Mouse (Mus musculus): ENCODE measurements around the gene Gtf3c4. TPM values are rescaled to one million over a fixed set of nuclear protein-coding genes. Genes with fewer than 3 reads are reported as not detected.

Gtf3c4 gene
- polyA plus RNA-seq, 1 experiment from 2014 or later: 31.3 TPM

DNA sequence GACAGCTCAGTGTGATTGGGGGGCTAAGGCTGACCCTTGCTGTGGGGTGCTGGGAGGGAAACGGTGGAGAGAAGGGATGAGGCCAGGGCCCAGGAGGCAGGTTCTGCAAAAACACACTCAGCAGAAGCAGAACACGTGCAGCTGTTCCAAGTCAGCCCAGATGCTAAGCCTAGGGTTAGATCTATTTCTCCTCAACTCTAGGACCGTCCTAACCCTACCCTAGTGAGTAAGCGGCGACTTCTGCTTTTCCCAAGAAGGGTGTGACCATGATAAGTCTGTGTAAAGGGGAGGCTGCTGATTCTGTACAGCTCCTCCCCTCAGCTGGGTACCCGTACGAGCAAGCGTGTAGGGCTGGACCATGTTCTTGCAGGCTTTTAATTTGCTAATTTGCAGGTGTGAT is 43.9 kb downstream of the Gtf3c4 start:
- H3K9ac ChIP-seq (ENCODE audit: low read length): no peak overlapping the region
- H3K27ac ChIP-seq (replicated peaks; ENCODE audit: low read depth, low read length): no peak overlapping the region
- WGBS: 74% methylated on average over 8 of the region's 8 CpGs
- peaks cover 5% of the 10 kb centered on the region; the same call in 1 of the 2 replicates for H3K27me3 ChIP-seq (ENCODE audit: control insufficient read depth, insufficient read depth, low read length)
- H3K9me3 ChIP-seq (ENCODE audit: control insufficient read depth, low read length): no peaks in the 10 kb centered on the region
- H3K4me2 ChIP-seq (ENCODE audit: low read depth, severe bottlenecking): no peak overlapping the region
- no peak overlapping the region for H3K4me3 ChIP-seq (ENCODE audit: low read depth, low read length)
- DNase-seq (ENCODE audit: low spot score) (no peak), ATAC-seq (ENCODE audit: insufficient number of reproducible peaks, low FRiP score, low TSS enrichment, low read depth) (no peak)
- peaks cover 8% of the 10 kb centered on the region for H3K4me1 ChIP-seq (ENCODE audit: control insufficient read depth, insufficient read depth, low read length)
- no peaks in the 10 kb centered on the region for H3K36me3 ChIP-seq (ENCODE audit: control insufficient read depth, insufficient read depth, low read length)

DNA sequence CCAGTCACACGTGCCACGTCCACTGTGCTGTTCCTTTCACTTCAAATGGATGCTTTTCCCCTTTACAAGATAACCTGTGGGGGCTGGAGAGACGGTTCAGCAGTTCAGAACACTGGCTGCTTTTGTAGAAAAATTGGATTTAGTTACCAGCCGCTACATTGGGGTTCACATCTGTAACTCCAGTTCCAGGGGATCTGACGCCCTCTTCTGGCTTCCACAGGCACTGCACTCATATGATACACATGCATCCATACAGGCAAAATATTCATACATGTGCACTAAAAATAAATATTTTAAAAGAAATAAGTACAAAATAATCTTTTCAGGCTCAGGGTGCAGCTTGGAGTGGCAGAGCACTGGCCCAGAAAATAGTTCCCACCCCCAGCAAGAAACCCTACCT is 45.5 kb downstream of the Gtf3c4 start:
- H3K27me3 ChIP-seq (ENCODE audit: control insufficient read depth, insufficient read depth, low read length): 0 out of 2 replicates have a peak, but pooled peaks cover 2% of the 10 kb centered on the region
- no peak overlapping the region for H3K27ac ChIP-seq (replicated peaks; ENCODE audit: low read depth, low read length)
- peaks cover 8% of the 10 kb centered on the region for H3K4me1 ChIP-seq (ENCODE audit: control insufficient read depth, insufficient read depth, low read length)
- WGBS: 74% methylated on average over 5 of the region's 5 CpGs
- H3K9me3 ChIP-seq (ENCODE audit: control insufficient read depth, low read length): no peaks in the 10 kb centered on the region
- no peak overlapping the region for H3K4me3 ChIP-seq (ENCODE audit: low read depth, low read length)
- ATAC-seq (ENCODE audit: insufficient number of reproducible peaks, low FRiP score, low TSS enrichment, low read depth): no peak
- no peaks in the 10 kb centered on the region for H3K36me3 ChIP-seq (ENCODE audit: control insufficient read depth, insufficient read depth, low read length)
- no peak overlapping the region for H3K4me2 ChIP-seq (ENCODE audit: low read depth, severe bottlenecking)
- no peak for DNase-seq (ENCODE audit: low spot score)
- no peak overlapping the region for H3K9ac ChIP-seq (ENCODE audit: low read length)

DNA sequence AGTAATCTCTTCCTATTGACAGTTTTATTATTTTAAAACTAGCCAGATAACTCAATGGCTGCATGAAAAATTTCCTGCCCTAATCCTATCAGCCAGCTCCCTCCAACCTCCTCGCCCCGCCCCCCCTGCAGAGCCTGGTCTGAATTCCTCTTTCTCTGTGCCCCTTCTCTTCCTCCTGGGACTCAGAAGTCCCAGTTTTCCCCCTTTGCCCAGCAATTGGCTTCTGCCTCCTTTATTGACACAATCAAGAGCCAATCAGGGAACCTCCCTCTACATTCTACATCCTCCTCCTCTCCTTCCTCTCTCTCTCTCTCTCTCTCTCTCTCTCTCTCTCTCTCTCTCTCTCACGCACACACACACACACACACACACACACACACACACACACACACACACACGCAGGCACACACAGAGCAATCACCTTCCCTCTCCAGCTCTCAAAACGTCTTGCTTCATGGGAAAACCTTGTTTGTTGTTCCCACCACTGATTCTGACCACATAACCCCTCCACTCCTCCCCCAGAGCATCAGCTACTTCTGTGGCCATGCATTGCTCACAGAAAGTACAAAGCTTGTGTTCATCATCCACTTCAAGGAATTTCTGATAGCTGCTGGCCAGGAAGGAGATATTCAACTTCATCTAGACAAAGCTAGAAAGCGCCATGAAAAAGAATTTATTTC is 47.1 kb downstream of the Gtf3c4 start:
- Histone ChIP-seq H3K4me3 (ENCODE audit: low read depth, low read length) (no peak overlapping the region), H3K9me3 (ENCODE audit: control insufficient read depth, low read length) (no peaks in the 10 kb centered on the region), H3K9ac (ENCODE audit: low read length) (no peak overlapping the region), H3K27ac (replicated peaks; ENCODE audit: low read depth, low read length) (no peak overlapping the region), H3K4me2 (ENCODE audit: low read depth, severe bottlenecking) (no peak overlapping the region), H3K4me1 (ENCODE audit: control insufficient read depth, insufficient read depth, low read length) (peaks cover 5% of the 10 kb centered on the region), H3K36me3 (ENCODE audit: control insufficient read depth, insufficient read depth, low read length) (no peaks in the 10 kb centered on the region), H3K27me3 (ENCODE audit: control insufficient read depth, insufficient read depth, low read length) (0 out of 2 replicates have a peak, but pooled peaks cover 2% of the 10 kb centered on the region)
- 24% methylated on average over 5 of the region's 6 CpGs for WGBS
- ATAC-seq (ENCODE audit: insufficient number of reproducible peaks, low FRiP score, low TSS enrichment, low read depth): no peak
- DNase-seq (ENCODE audit: low spot score): peak; percentile 57

DNA sequence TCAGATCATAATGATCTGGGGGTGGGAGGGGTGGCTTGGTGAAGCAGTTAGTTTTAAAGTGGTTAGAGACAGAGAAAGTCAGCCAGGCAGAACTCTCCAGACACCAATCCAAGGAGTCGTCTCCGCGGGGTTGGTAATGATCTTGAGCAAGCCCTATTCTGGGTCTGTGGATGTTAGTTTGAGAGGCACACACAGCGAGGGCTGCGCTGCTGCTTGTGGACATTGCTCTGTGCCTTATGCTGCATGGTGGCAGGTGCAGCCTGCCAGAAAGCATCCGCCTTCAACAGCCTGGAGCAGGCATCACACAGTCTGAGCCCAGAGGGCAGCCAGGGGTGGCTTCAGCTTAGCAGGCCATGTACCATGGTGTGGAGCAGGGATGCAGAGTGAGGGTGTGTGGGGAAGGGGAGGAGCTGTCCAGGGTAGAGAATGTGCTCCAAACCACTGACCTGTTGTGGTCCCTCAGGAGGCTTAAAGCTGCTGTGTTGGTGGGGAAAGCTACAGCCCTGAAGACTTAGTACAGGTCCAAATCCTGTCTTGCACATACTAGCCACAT is 53.0 kb downstream of the Gtf3c4 start:
- Histone ChIP-seq H3K27me3 (ENCODE audit: control insufficient read depth, insufficient read depth, low read length) (no peaks in the 10 kb centered on the region), H3K4me3 (ENCODE audit: low read depth, low read length) (no peak overlapping the region), H3K4me1 (ENCODE audit: control insufficient read depth, insufficient read depth, low read length) (no peaks in the 10 kb centered on the region), H3K9ac (ENCODE audit: low read length) (no peak overlapping the region), H3K36me3 (ENCODE audit: control insufficient read depth, insufficient read depth, low read length) (no peaks in the 10 kb centered on the region), H3K4me2 (ENCODE audit: low read depth, severe bottlenecking) (no peak overlapping the region), H3K9me3 (ENCODE audit: control insufficient read depth, low read length) (no peaks in the 10 kb centered on the region), H3K27ac (replicated peaks; ENCODE audit: low read depth, low read length) (no peak overlapping the region)
- no peak for DNase-seq (ENCODE audit: low spot score)
- WGBS: 79% methylated on average over 6 of the region's 6 CpGs
- ATAC-seq (ENCODE audit: insufficient number of reproducible peaks, low FRiP score, low TSS enrichment, low read depth): no peak

DNA sequence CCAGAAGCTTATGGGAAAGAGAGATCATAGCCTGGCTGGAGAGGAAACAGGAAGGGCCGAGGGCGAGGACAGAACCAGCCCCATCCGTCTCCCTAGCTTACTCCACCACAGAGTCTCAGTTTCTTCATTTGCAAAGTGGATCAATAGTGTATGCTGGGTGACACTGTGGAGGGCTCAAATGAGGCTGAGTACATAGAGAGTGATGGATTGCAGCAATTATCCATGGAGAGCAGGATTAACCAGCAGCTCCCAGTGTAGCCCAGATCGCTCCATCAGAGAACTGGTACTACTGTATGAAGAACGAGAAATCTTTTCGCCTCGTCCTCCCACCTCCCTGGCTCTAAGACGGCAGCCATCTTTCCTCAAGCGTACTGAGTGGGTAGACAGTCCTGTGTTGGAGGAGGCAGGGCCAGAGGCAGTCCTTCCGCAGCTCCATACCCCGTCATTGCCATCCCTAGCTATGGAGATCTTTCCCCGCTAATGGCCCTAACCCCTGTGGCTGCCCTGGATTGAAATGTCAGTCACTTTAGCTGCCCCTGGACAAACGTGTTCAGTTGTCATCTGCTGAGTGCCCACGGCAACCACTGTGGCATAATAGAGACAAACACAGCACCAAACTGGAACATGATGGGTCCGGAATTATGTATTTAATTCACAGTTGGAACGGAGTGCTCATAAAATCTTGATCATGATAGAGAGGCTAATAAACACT is 53.6 kb downstream of the Gtf3c4 start:
- Histone ChIP-seq H3K4me2 (ENCODE audit: low read depth, severe bottlenecking) (no peak overlapping the region), H3K4me3 (ENCODE audit: low read depth, low read length) (no peak overlapping the region), H3K4me1 (ENCODE audit: control insufficient read depth, insufficient read depth, low read length) (no peaks in the 10 kb centered on the region), H3K27ac (replicated peaks; ENCODE audit: low read depth, low read length) (no peak overlapping the region), H3K9ac (ENCODE audit: low read length) (no peak overlapping the region), H3K9me3 (ENCODE audit: control insufficient read depth, low read length) (no peaks in the 10 kb centered on the region), H3K36me3 (ENCODE audit: control insufficient read depth, insufficient read depth, low read length) (no peaks in the 10 kb centered on the region), H3K27me3 (ENCODE audit: control insufficient read depth, insufficient read depth, low read length) (no peaks in the 10 kb centered on the region)
- ATAC-seq (ENCODE audit: insufficient number of reproducible peaks, low FRiP score, low TSS enrichment, low read depth): no peak
- DNase-seq (ENCODE audit: low spot score): no peak
- WGBS: 77% methylated on average over 16 of the region's 16 CpGs

DNA sequence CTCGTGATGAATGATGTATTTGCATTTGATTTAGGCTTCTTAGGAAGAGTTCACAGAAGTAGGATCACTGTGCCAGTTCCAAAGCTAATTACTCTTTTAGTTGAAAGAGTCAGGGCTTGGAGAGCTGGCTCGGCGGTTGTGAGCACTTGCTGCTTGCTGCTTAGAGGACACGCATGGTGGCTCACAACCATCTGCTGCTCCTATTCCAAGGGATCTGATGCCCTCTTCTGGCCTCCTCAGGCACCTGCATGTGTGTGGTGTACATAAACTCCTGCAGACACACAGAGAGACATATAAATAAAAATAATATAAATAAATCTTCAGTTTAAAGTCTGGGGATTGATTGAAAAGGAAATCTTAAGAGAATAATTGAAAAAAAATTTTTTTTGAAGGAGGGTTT is 58.9 kb downstream of the Gtf3c4 start:
- no peak overlapping the region for H3K27ac ChIP-seq (replicated peaks; ENCODE audit: low read depth, low read length)
- 91% methylated on average over 4 of the region's 4 CpGs for WGBS
- no peak for ATAC-seq (ENCODE audit: insufficient number of reproducible peaks, low FRiP score, low TSS enrichment, low read depth)

GRCm38 (mm10) chr2:28780001-28780782 is 60.0 kb downstream of the Gtf3c4 start:
- no peaks in the 10 kb centered on the region for H3K27me3 ChIP-seq (ENCODE audit: control insufficient read depth, insufficient read depth, low read length)
- H3K9ac ChIP-seq (ENCODE audit: low read length): no peak overlapping the region
- no peaks in the 10 kb centered on the region for H3K36me3 ChIP-seq (ENCODE audit: control insufficient read depth, insufficient read depth, low read length)
- no peak for DNase-seq (ENCODE audit: low spot score)
- H3K27ac ChIP-seq (replicated peaks; ENCODE audit: low read depth, low read length): no peak overlapping the region
- H3K4me3 ChIP-seq (ENCODE audit: low read depth, low read length): no peak overlapping the region
- no peaks in the 10 kb centered on the region for H3K4me1 ChIP-seq (ENCODE audit: control insufficient read depth, insufficient read depth, low read length)
- no peak for ATAC-seq (ENCODE audit: insufficient number of reproducible peaks, low FRiP score, low TSS enrichment, low read depth)
- H3K4me2 ChIP-seq (ENCODE audit: low read depth, severe bottlenecking): no peak overlapping the region
- WGBS: 55% methylated on average over 16 of the region's 16 CpGs
- no peaks in the 10 kb centered on the region for H3K9me3 ChIP-seq (ENCODE audit: control insufficient read depth, low read length)

More for the DNA sequence above, 58.9 kb downstream of the Gtf3c4 start:
- no peak overlapping the region for H3K4me2 ChIP-seq (ENCODE audit: low read depth, severe bottlenecking)
- H3K27me3 ChIP-seq (ENCODE audit: control insufficient read depth, insufficient read depth, low read length): no peaks in the 10 kb centered on the region
- no peak overlapping the region for H3K9ac ChIP-seq (ENCODE audit: low read length)
- H3K4me3 ChIP-seq (ENCODE audit: low read depth, low read length): no peak overlapping the region
- H3K9me3 ChIP-seq (ENCODE audit: control insufficient read depth, low read length): no peaks in the 10 kb centered on the region
- no peak for DNase-seq (ENCODE audit: low spot score)
- H3K36me3 ChIP-seq (ENCODE audit: control insufficient read depth, insufficient read depth, low read length): no peaks in the 10 kb centered on the region
- H3K4me1 ChIP-seq (ENCODE audit: control insufficient read depth, insufficient read depth, low read length): no peaks in the 10 kb centered on the region

- 46% methylated on average over 2 of the region's 2 CpGs for WGBS
- Histone ChIP-seq H3K9me3 (ENCODE audit: control insufficient read depth, low read length) (no peaks in the 10 kb centered on the region), H3K4me3 (ENCODE audit: low read depth, low read length) (no peak overlapping the region), H3K4me2 (ENCODE audit: low read depth, severe bottlenecking) (no peak overlapping the region), H3K9ac (ENCODE audit: low read length) (no peak overlapping the region), H3K36me3 (ENCODE audit: control insufficient read depth, insufficient read depth, low read length) (no peaks in the 10 kb centered on the region), H3K4me1 (ENCODE audit: control insufficient read depth, insufficient read depth, low read length) (no peaks in the 10 kb centered on the region), H3K27me3 (ENCODE audit: control insufficient read depth, insufficient read depth, low read length) (no peaks in the 10 kb centered on the region), H3K27ac (replicated peaks; ENCODE audit: low read depth, low read length) (no peak overlapping the region)
- ATAC-seq (ENCODE audit: insufficient number of reproducible peaks, low FRiP score, low TSS enrichment, low read depth) (no peak), DNase-seq (ENCODE audit: low spot score) (no peak)
Measured at GRCm38 (mm10) chr2:28776728-28777127, 63.4 kb downstream of the Gtf3c4 start.

Data from limb, embryonic 11.5 days (tissue).